8 mouse cellular contexts compared by ENCODE assay signal in the genomic region with DNA sequence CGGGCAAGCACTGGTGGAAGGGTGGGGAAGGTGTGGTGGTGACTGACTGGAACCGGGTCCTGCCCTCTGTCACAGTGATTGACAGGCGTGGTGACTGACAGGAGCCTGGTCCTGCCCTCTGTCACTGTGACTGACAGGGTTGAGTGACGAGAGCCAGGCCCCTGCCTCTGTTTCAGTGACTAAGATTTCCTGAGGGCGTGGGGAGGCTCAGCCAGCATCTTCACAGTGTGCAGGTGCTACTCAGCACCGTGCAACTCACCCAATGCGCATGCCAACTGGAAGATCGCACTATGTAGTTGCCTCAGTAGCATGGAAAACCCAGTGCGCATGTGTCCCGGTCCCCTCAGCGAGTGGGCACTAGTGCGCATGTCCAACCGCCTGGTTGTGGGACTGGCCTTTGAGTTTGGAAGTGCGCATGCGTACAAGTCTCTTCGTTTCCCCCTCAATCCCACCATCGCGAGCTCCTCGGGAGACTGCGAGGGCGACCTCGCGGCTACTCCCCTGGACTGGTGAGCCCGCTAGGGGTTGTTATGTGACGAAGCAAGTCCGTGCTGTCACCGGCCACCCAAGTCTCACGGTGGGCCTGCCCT. TPM values are rescaled to one million over a fixed set of nuclear protein-coding genes. Genes with fewer than 3 reads are reported as not detected.
DNase-seq lines count a peak whose midpoint lies in the region; ATAC-seq and TF ChIP-seq lines count a peak whose summit lies in the region.

No protein-coding gene starts in this region.

- TF ChIP-seq RAD21 in CH12.LX (IDR thresholded peaks at IDR 0.05; ENCODE audit: low read depth, low read length): no peak; the same call in 1 of the 2 replicates

- H3K4me1 ChIP-seq in CH12.LX (ENCODE audit: control insufficient read depth in 1 of 2, insufficient read depth in 2 of 2): peaks cover 2 to 12% of the 10 kb centered on the region in 2 experiments; a peak in 3 of 4 replicates
- peaks cover 13% of the 10 kb centered on the region for H3K4me1 ChIP-seq in forebrain, embryonic 12.5 days
- H3K4me1 ChIP-seq in heart, postnatal 0 days (ENCODE audit: control insufficient read depth, insufficient read depth): peaks cover 9% of the 10 kb centered on the region
- peaks cover 19% of the 10 kb centered on the region for H3K4me1 ChIP-seq in liver, postnatal 0 days (ENCODE audit: insufficient read depth)
- H3K4me1 ChIP-seq in neural tube, embryonic 14.5 days (ENCODE audit: control insufficient read depth, insufficient read depth, low read length): peaks cover 11% of the 10 kb centered on the region

- no peak for TF ChIP-seq EP300 in CH12.LX (IDR thresholded peaks at IDR 0.05; ENCODE audit: low read length)
- no peak for TF ChIP-seq EP300 in heart, postnatal 0 days (IDR thresholded peaks at IDR 0.05; ENCODE audit: low read depth)
- TF ChIP-seq EP300 in liver, postnatal 0 days (IDR thresholded peaks at IDR 0.05; ENCODE audit: low read depth): no peak

- WGBS in forebrain, embryonic 12.5 days: under 1% methylated on average over 28 of the region's 28 CpGs
- under 1% methylated on average over 28 of the region's 28 CpGs for WGBS in heart, postnatal 0 days
- WGBS in large intestine, adult 2 months: under 1% methylated on average over 28 of the region's 28 CpGs
- 1% methylated on average over 28 of the region's 28 CpGs for WGBS in liver, postnatal 0 days (ENCODE audit: insufficient replicate concordance)
- 2% methylated on average over 28 of the region's 28 CpGs for WGBS in neural tube, embryonic 14.5 days

- H3K79me2 ChIP-seq in CH12.LX (replicated peaks; ENCODE audit: control insufficient read depth, extremely low read depth, insufficient read depth, poor library complexity, severe bottlenecking): peaks cover 12% of the 10 kb centered on the region

- peak overlapping the region; percentile 80 to 93 (median 91) for H3K4me3 ChIP-seq in CH12.LX (replicated peaks in 1 of 3; ENCODE audit: low read depth in 2 of 3, low read length in 2 of 3, poor library complexity in 1 of 3)
- H3K4me3 ChIP-seq in forebrain, embryonic 12.5 days (replicated peaks): peak overlapping the region; percentile 72
- H3K4me3 ChIP-seq in heart, postnatal 0 days (ENCODE audit: low read depth, low read length): peak overlapping the region; percentile 84
- peak overlapping the region; percentile 91 for H3K4me3 ChIP-seq in liver, postnatal 0 days (ENCODE audit: low read depth, low read length)
- H3K4me3 ChIP-seq in neural tube, embryonic 14.5 days (ENCODE audit: low read depth, low read length): peak overlapping the region; percentile 67

- peak overlapping the region; percentile 62 for H3K9ac ChIP-seq in CH12.LX (ENCODE audit: insufficient read depth, low read depth)
- H3K9ac ChIP-seq in forebrain, embryonic 12.5 days: peak overlapping the region; percentile 68
- peak overlapping the region; percentile 66 for H3K9ac ChIP-seq in heart, postnatal 0 days (replicated peaks; ENCODE audit: low read depth, low read length)
- H3K9ac ChIP-seq in liver, postnatal 0 days (replicated peaks): peak overlapping the region; percentile 81
- peak overlapping the region; percentile 71 for H3K9ac ChIP-seq in neural tube, embryonic 14.5 days (replicated peaks; ENCODE audit: low read depth, low read length)

- peak overlapping the region; percentile 33; the same call in 1 of the 2 replicates for H3K4me2 ChIP-seq in CH12.LX (ENCODE audit: insufficient read depth, low read depth, poor library complexity, severe bottlenecking)
- peak overlapping the region; percentile 95 for H3K4me2 ChIP-seq in forebrain, embryonic 12.5 days
- peak overlapping the region; percentile 99 for H3K4me2 ChIP-seq in heart, postnatal 0 days (ENCODE audit: low read depth, low read length)
- peak overlapping the region; percentile 96 for H3K4me2 ChIP-seq in liver, postnatal 0 days (ENCODE audit: low read depth, low read length)
- H3K4me2 ChIP-seq in neural tube, embryonic 14.5 days (ENCODE audit: low read depth, low read length): peak overlapping the region; percentile 100

- peak; percentile 57; the same call in 1 of the 2 replicates for TF ChIP-seq POLR2A in CH12.LX (IDR thresholded peaks at IDR 0.05; ENCODE audit: low read depth, low read length)

- peaks cover 2 to 15% of the 10 kb centered on the region in 2 experiments for H3K36me3 ChIP-seq in CH12.LX (replicated peaks in 1 of 2; ENCODE audit: control insufficient read depth in 1 of 2, insufficient read depth in 1 of 2, low read length in 1 of 2)
- peaks cover 10% of the 10 kb centered on the region for H3K36me3 ChIP-seq in forebrain, embryonic 12.5 days (replicated peaks)
- no peaks in the 10 kb centered on the region for H3K36me3 ChIP-seq in heart, postnatal 0 days (replicated peaks; ENCODE audit: control insufficient read depth, insufficient read depth, low read length)
- no peaks in the 10 kb centered on the region for H3K36me3 ChIP-seq in liver, postnatal 0 days (replicated peaks; ENCODE audit: insufficient read depth, low read length)
- no peaks in the 10 kb centered on the region for H3K36me3 ChIP-seq in neural tube, embryonic 14.5 days (ENCODE audit: control insufficient read depth, insufficient read depth, low read length)

- dilution Hi-C loops in CH12.LX (cut with MboI; ENCODE audit: extremely low pct_ligation_motif_present, extremely low pct_unique_long_range_greater_than_20kb, low sequenced_read_pairs): no loop called here

- in situ Hi-C loops in CH12.LX (cut with MboI; ENCODE audit: low pct_ligation_motif_present, low pct_unique_long_range_greater_than_20kb, low sequenced_read_pairs): loop anchor here (5.0 kb wide), 1 partner anchor 37 kb away; the partner anchor contains the start of gene Zfp369

- peak; percentile 94 for ATAC-seq in forebrain, embryonic 12.5 days (ENCODE audit: low FRiP score)
- ATAC-seq in heart, postnatal 0 days (ENCODE audit: insufficient read depth, low read depth): peak; percentile 91
- peak; percentile 87 for ATAC-seq in liver, postnatal 0 days
- ATAC-seq in neural tube, embryonic 14.5 days (ENCODE audit: low read depth): peak; percentile 97

- H3K9me3 ChIP-seq in CH12.LX (replicated peaks; ENCODE audit: low read length): peaks cover 5% of the 10 kb centered on the region
- H3K9me3 ChIP-seq in forebrain, embryonic 12.5 days: peaks cover 30% of the 10 kb centered on the region
- H3K9me3 ChIP-seq in heart, postnatal 0 days (replicated peaks; ENCODE audit: control insufficient read depth, low read length): no peaks in the 10 kb centered on the region
- H3K9me3 ChIP-seq in liver, postnatal 0 days (ENCODE audit: low read length): no peaks in the 10 kb centered on the region
- peaks cover 6% of the 10 kb centered on the region; the same call in 1 of the 2 replicates for H3K9me3 ChIP-seq in neural tube, embryonic 14.5 days (ENCODE audit: control insufficient read depth, low read length)

- peak; percentile 98 for DNase-seq in CH12.LX (ENCODE audit: extremely low read depth)
- DNase-seq in c-Kit-positive CD71-negative TER-119-negative erythroid progenitor cells, embryonic 14.5 days (ENCODE audit: low read depth): peak; percentile 94
- DNase-seq in heart, postnatal 0 days (ENCODE audit: low spot score): peak; percentile 96
- DNase-seq in large intestine, adult 2 months (ENCODE audit: low read depth, low spot score): peak; percentile 94
- DNase-seq in liver, postnatal 0 days: peak; percentile 94
- peak; percentile 97 for DNase-seq in testis, postnatal 10 days (ENCODE audit: low spot score)

- peak overlapping the region; percentile 78 for H3K27ac ChIP-seq in CH12.LX (ENCODE audit: insufficient read depth, low read depth)
- H3K27ac ChIP-seq in forebrain, embryonic 12.5 days: peak overlapping the region; percentile 89
- peak overlapping the region; percentile 97 for H3K27ac ChIP-seq in heart, postnatal 0 days (ENCODE audit: low read depth)
- peak overlapping the region; percentile 94 for H3K27ac ChIP-seq in liver, postnatal 0 days (ENCODE audit: low read depth)
- H3K27ac ChIP-seq in neural tube, embryonic 14.5 days (ENCODE audit: low read depth, low read length): peak overlapping the region; percentile 92

- no peak for TF ChIP-seq CTCF in CH12.LX (conservative IDR thresholded peaks at IDR 0.05 in 1 of 2, IDR thresholded peaks at IDR 0.05 in 1 of 2; ENCODE audit: low read depth in 2 of 2, low read length in 2 of 2)
- TF ChIP-seq CTCF in heart, postnatal 0 days (IDR thresholded peaks at IDR 0.05; ENCODE audit: low read depth): no peak
- no peak for TF ChIP-seq CTCF in liver, postnatal 0 days (IDR thresholded peaks at IDR 0.05; ENCODE audit: low read depth)

- peaks cover 1% of the 10 kb centered on the region for H3K27me3 ChIP-seq in CH12.LX (replicated peaks)
- H3K27me3 ChIP-seq in forebrain, embryonic 12.5 days: no peaks in the 10 kb centered on the region
- no peaks in the 10 kb centered on the region for H3K27me3 ChIP-seq in heart, postnatal 0 days (ENCODE audit: control insufficient read depth, insufficient read depth, low read length)
- H3K27me3 ChIP-seq in liver, postnatal 0 days (ENCODE audit: insufficient read depth, low read length): no peaks in the 10 kb centered on the region
- H3K27me3 ChIP-seq in neural tube, embryonic 14.5 days (ENCODE audit: control insufficient read depth, insufficient read depth, low read length): no peaks in the 10 kb centered on the region

RNA-seq across cellular contexts. Expression of gene Gm10775, which starts 18.7 kb away (rescaled TPM):
- total RNA-seq in CH12.LX (2012; rRNA removed) (not detected in 2 replicates), CH12.LX (2014; rRNA removed) (not detected in 2 replicates)
- polyA plus RNA-seq in CH12.LX (2012; ENCODE audit: insufficient read length, low read depth): not detected in 2 replicates
- not detected in 2 replicates for polyA plus RNA-seq in forebrain, embryonic 12.5 days (2016; fragmentation: Nextera tagmentation; extraction: Ambion mirVana)
- total RNA-seq in heart, postnatal 0 days (2014; rRNA removed; ENCODE audit: low replicate concordance): not detected in 2 replicates
- polyA plus RNA-seq in heart, postnatal 0 days (2015; fragmentation: Nextera tagmentation; extraction: Ambion mirVana): not detected in 2 replicates
- not detected in 2 replicates for polyA plus RNA-seq in large intestine, adult 2 months (2012; rRNA removed)
- not detected in 2 replicates for polyA plus RNA-seq in liver, postnatal 0 days (2015; fragmentation: Nextera tagmentation; extraction: Ambion mirVana)
- polyA plus RNA-seq in neural tube, embryonic 14.5 days (2014; fragmentation: Nextera tagmentation; extraction: Ambion mirVana): 0.52 and 0.56 TPM in 2 replicates

RNA-seq across cellular contexts. Expression of gene Nlrp4f, which starts 34.8 kb away (rescaled TPM):
- total RNA-seq in CH12.LX (2012; rRNA removed) (not detected in 2 replicates), CH12.LX (2014; rRNA removed) (not detected in 2 replicates)
- polyA plus RNA-seq in CH12.LX (2012; ENCODE audit: insufficient read length, low read depth): 0.10 and 0.46 TPM in 2 replicates
- not detected in 2 replicates for polyA plus RNA-seq in forebrain, embryonic 12.5 days (2016; fragmentation: Nextera tagmentation; extraction: Ambion mirVana)
- total RNA-seq in heart, postnatal 0 days (2014; rRNA removed; ENCODE audit: low replicate concordance): not detected in 2 replicates
- not detected in 2 replicates for polyA plus RNA-seq in heart, postnatal 0 days (2015; fragmentation: Nextera tagmentation; extraction: Ambion mirVana)
- polyA plus RNA-seq in large intestine, adult 2 months (2012; rRNA removed): not detected in 2 replicates
- polyA plus RNA-seq in liver, postnatal 0 days (2015; fragmentation: Nextera tagmentation; extraction: Ambion mirVana): not detected in 2 replicates
- polyA plus RNA-seq in neural tube, embryonic 14.5 days (2014; fragmentation: Nextera tagmentation; extraction: Ambion mirVana): 0.27 and 0.63 TPM in 2 replicates

RNA-seq across cellular contexts. Expression of gene Zfp369, which starts 38.0 kb away (rescaled TPM):
- total RNA-seq in CH12.LX (2012; rRNA removed) (11.1 and 12.6 TPM in 2 replicates), CH12.LX (2014; rRNA removed) (9.9 and 10.3 TPM in 2 replicates)
- 6.4 and 8.4 TPM in 2 replicates for polyA plus RNA-seq in CH12.LX (2012; ENCODE audit: insufficient read length, low read depth)
- 26.7 and 28.7 TPM in 2 replicates for polyA plus RNA-seq in forebrain, embryonic 12.5 days (2016; fragmentation: Nextera tagmentation; extraction: Ambion mirVana)
- total RNA-seq in heart, postnatal 0 days (2014; rRNA removed; ENCODE audit: low replicate concordance): 21.1 and 27.6 TPM in 2 replicates
- polyA plus RNA-seq in heart, postnatal 0 days (2015; fragmentation: Nextera tagmentation; extraction: Ambion mirVana): 5.2 and 6.2 TPM in 2 replicates
- 7.7 and 10.2 TPM in 2 replicates for polyA plus RNA-seq in large intestine, adult 2 months (2012; rRNA removed)
- 2.5 and 2.7 TPM in 2 replicates for polyA plus RNA-seq in liver, postnatal 0 days (2015; fragmentation: Nextera tagmentation; extraction: Ambion mirVana)
- polyA plus RNA-seq in neural tube, embryonic 14.5 days (2014; fragmentation: Nextera tagmentation; extraction: Ambion mirVana): 26.2 and 29.6 TPM in 2 replicates

Comparison
In these comparisons a context has a peak if more than half of its experiments do, and no peak if none do; other contexts are left out.
1. Peak in every context shown above with its lines: DNase-seq, ATAC-seq, H3K4me3 ChIP-seq and H3K27ac ChIP-seq.
2. H3K4me2 ChIP-seq: peak in every context shown above with its lines; median percentile 100 in neural tube, embryonic 14.5 days; 99 in heart, postnatal 0 days; 96 in liver, postnatal 0 days; 95 in forebrain, embryonic 12.5 days; 33 in CH12.LX.